Mouse (Mus musculus): ENCODE results near the gene Tspan5. TPM values are rescaled to one million over a fixed set of nuclear protein-coding genes. Genes with fewer than 3 reads are reported as not detected.

Tspan5 gene
- total RNA-seq, 2 experiments from 2014 or later: 1.5 to 8.3 TPM

- ATAC-seq (replicated peaks; ENCODE audit: low FRiP score, poor library complexity, severe bottlenecking): no peak
Observed at GRCm38 (mm10) chr3:138905678-138906077, 163.7 kb downstream of the Tspan5 start.

DNA sequence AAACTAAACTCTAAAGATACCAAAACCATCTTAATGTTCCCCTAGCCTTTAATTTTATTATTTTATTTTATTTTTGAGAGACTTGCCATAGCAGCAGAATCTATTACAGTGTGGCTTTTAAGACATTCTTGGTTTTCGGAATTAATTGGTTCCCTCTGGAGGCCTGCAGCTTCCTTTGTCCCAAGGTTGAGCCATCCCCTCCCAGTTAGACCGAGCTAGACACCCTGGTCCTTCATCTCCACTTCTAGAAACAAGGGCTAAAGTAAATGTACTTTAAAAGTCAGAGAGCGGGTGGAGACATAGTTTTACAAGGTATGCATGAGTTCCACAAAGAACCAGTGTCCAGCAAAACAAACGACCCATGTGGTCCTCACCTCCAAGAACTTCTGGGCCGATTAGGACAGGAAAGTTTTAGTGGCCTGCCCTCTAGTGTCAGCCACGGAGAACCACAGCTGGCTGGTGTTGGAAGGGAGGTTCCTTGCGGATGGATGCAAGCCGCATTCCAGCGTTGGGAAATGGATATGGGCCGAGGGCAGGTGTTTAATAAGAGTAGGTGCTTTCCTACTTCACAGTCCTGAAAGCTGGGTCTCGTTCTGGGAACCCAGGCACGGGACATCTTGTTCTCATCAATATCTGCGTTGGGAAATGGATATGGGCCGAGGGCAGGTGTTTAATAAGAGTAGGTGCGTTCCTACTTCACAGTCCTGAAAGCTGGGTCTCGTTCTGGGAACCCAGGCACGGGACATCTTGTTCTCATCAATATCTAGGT lies 164.3 kb downstream of the Tspan5 start:
- no peak for ATAC-seq (replicated peaks; ENCODE audit: low FRiP score, poor library complexity, severe bottlenecking)

DNA sequence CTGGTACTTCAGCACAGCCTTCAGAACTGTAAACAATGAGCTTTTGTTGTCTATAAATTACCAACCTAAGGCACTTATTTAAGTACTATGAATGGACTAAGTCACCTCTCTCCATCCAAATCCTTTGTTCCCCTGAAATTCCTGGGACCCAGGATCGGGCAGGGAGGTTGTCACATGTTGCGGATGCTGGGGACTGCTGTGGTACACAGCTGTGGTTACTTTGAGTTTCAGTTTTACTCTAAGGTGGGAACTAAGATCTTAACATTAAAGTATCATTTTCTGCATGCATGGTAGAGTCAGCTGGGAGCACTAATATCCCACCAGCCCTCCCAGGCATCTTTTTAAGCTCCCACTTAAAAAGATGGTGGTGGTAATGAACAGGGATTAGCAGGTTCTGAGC lies 167.3 kb downstream of the Tspan5 start:
- no peak for ATAC-seq (replicated peaks; ENCODE audit: low FRiP score, poor library complexity, severe bottlenecking)

GRCm38 (mm10) chr3:138912504-138912903 lies 170.5 kb downstream of the Tspan5 start:
- no peak for ATAC-seq (replicated peaks; ENCODE audit: low FRiP score, poor library complexity, severe bottlenecking)

GRCm38 (mm10) chr3:138914626-138915288 lies 172.8 kb downstream of the Tspan5 start:
- ATAC-seq (replicated peaks; ENCODE audit: low FRiP score, poor library complexity, severe bottlenecking): no peak

DNA sequence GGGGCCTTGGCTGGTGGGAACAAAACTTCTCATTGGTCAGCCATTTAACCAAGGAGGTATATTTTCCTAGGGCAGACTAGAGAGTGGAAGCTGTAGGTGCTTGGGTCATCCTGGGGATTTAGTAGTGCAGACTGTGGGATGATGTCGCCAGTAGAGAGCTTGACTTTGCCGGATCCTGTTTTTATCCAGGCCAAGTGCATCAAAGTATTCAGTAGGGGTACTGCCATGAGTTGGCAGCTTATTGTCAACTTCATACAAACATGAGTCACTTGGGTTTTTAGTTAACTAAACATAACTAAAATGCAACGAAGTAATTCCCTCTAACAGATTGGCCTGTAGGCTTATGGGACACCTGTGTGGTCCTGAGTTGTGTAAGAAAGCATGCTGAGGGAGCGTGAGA lies 174.6 kb downstream of the Tspan5 start:
- no peak for ATAC-seq (replicated peaks; ENCODE audit: low FRiP score, poor library complexity, severe bottlenecking)

DNA sequence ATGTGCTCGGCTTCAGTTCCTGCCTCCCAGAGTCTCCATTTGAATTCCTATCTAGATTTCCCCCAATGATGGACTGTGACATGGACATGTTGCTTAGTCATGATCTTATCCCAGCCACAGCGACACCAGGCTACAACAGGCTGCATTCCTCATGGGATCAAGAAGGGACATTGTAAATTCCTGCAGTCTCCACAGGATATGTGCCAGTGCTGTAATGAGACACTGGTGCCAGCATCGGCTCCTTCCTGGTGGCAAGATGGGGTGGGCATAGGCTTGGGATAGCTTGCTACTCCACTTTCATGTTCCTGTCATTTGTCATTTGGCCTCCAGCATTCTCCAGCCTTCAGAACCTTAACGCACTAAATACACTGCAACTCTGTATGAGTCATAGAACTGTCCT lies 175.0 kb downstream of the Tspan5 start:
- no peak for ATAC-seq (replicated peaks; ENCODE audit: low FRiP score, poor library complexity, severe bottlenecking)

GRCm38 (mm10) chr3:138918241-138918640 lies 176.2 kb downstream of the Tspan5 start:
- no peak for ATAC-seq (replicated peaks; ENCODE audit: low FRiP score, poor library complexity, severe bottlenecking)

- no peak for ATAC-seq (replicated peaks; ENCODE audit: low FRiP score, poor library complexity, severe bottlenecking)
Observed at GRCm38 (mm10) chr3:138926161-138926560, 184.2 kb downstream of the Tspan5 start.

DNA sequence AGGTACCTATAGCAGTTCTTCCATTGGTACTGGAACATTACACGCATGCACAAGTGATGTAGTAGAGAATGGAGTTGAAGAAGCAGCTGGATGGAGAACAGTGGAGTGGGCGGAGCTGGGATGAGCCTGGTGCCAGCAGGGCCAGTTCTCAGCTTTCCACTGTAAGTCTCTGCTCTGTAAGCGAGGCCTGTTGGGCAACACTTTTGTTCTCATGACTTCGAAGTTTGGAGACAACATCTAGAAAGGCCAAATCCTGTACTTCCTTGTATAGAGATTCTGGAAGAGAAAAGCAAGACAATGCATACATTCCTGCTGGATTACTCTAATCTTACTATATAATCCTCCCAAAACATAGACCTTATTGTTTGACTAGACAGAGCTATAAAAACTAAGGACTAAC lies 185.4 kb downstream of the Tspan5 start:
- ATAC-seq (replicated peaks; ENCODE audit: low FRiP score, poor library complexity, severe bottlenecking): no peak

DNA sequence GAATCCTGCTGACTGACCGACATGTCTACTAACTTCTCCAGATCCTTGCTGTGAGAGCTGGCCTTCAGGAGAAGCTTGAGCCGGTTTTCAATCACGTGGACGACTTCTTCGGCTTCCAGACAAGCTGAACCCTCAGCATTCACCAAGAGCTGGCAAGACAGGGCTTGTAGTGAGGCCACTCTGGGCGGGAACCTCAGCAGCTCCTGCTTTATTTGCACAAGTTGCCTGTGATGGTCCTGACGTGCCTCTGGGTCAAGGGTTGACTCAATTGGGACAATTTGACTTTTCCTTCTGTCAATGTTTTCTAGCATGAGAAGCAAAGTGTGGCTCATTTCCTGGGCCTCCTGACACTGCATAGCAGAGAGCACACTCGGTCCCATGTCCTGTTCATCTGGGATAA lies 194.8 kb downstream of the Tspan5 start:
- ATAC-seq (replicated peaks; ENCODE audit: low FRiP score, poor library complexity, severe bottlenecking): no peak

GRCm38 (mm10) chr3:138937241-138937640 lies 195.2 kb downstream of the Tspan5 start:
- no peak for ATAC-seq (replicated peaks; ENCODE audit: low FRiP score, poor library complexity, severe bottlenecking)

GRCm38 (mm10) chr3:138941604-138942003 lies 199.6 kb downstream of the Tspan5 start:
- no peak for ATAC-seq (replicated peaks; ENCODE audit: low FRiP score, poor library complexity, severe bottlenecking)

DNA sequence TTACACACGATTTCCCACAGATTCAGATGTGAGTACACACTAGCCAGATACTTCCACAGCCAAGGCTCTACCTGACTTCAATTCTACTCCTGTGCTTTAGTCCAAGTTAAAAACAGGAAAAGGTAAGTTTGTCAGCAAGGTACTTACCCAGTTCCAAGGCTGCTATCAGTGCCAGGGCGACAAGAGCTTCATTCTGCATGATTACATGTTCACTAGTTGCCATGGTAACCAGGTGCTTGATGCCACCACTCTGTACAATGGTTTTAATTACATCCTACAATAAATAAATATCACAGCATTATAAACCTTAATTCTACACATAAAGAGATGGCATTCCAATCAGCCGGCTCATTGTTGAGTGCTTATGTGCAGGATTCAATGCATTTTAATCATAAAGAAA lies 203.5 kb downstream of the Tspan5 start:
- no peak for ATAC-seq (replicated peaks; ENCODE audit: low FRiP score, poor library complexity, severe bottlenecking)

DNA sequence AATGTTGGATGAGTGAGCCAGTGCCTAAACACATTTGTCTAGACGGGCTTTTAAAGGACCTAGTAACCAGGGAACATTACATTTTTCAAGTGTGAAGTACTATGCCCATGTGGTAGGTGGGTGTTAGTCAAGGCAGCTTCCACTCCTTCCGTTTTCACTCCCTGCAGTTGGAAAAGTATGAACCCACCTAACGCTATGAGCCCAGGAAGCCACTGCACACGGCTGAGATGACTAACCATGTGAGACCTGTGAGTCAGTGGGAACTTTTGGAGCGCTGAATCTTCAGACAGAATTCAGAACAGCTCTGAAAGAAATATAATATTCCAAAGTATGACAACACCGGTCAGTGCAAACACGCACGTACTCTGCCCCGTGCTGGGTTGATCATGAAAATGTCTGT lies 207.1 kb downstream of the Tspan5 start:
- no peak for ATAC-seq (replicated peaks; ENCODE audit: low FRiP score, poor library complexity, severe bottlenecking)

DNA sequence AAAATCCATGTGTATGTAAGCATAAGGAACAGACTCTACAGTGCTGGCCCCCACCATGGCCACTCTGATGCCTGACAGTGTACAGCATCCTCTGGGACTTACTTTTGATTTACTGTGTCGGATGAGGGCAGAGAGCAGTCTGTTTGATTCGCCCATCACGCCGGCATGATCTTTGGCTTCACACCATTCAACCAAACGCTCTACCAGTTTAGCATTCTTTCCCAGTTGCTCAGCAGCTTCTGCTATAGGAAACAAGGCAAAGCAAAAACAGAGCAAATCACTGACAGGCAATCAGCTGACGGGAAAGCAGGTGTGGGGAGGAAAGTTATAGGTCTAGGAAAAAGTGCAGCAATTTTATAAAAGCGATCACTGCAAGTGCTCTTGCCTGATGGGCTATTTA lies 213.2 kb downstream of the Tspan5 start:
- no peak for ATAC-seq (replicated peaks; ENCODE audit: low FRiP score, poor library complexity, severe bottlenecking)

Other genes with a start within 250 kb of the Tspan5 start
- gene Eif4e, start 216.0 kb upstream of the Tspan5 start, total RNA-seq (2015; ENCODE audit: low replicate concordance): 55.5 and 73.6 TPM in 2 replicates
- gene Eif4e, start 216.0 kb upstream of the Tspan5 start, total RNA-seq (2017; ENCODE audit: low replicate concordance): 53.2 and 70.4 TPM in 2 replicates

All from erythroblast, adult 5-6 weeks (primary cell).